Mouse (Mus musculus): Measurements from ENCODE around the gene Tmem120b. TPM values are rescaled to one million over a fixed set of nuclear protein-coding genes. Genes with fewer than 3 reads are reported as not detected.

Gene Tmem120b
- polyA plus RNA-seq, 1 experiment from 2014 or later = 17.6 TPM

DNA sequence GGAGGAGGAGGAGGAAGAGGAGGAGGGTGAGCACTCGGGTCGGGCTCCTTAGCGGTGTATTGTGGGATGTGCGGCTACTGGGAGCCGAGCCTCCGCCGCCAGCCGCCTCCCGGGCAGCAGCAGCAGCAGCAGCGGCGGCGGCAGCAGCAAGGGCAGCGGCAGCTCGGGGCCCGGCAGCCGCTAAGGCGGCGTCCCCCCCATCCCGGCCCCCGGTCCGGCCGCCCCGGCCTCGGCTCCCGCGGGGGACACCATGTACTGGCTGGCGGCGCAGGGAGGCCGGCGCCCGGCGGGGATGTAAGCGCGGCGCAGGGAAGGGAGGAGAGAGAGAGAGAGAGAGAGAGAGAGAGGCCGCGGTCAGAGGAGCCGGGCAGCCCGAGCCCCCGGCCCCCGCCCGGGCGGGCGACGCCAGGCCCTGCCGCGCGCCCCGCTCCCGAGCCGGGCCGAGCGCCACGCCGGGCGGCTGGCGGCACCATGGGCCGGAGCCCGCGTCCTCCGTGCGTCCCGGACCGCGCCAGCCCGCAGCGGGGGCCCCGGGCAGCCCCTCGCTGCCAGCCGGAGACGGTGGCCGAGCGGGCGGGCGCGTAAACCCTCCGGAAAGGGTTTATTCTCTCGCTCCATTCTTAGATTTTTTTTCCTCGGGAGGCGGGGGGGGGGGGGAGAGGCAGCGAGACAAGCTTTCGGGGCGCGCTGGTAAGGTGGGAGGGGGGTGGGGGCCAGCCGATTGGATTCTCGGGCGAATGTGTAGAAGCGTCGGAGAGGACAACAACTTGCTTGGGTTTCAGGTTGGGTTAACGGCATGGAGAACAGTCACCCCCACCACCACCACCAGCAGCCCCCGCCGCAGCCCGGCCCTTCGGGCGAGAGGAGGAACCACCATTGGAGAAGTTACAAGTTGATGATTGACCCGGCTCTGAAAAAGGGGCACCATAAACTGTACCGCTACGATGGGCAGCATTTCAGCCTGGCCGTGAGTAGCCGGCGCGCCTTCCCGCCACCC, 74.2 kb downstream of the Tmem120b start, which contains the start of gene Setd1b:
TSS of gene Setd1b (plus strand) at position 33 of the 997 bp plus-strand sequence.
- no peak; the same call in 1 of the 2 replicates for ATAC-seq (ENCODE audit: low read depth)
- Histone ChIP-seq H3K27ac (replicated peaks; ENCODE audit: low read depth, low read length) (peak within 1 kb of the TSS; percentile 100), H3K4me3 (ENCODE audit: low read depth, low read length) (peak within 1 kb of the TSS; percentile 90), H3K9ac (ENCODE audit: low read depth, low read length) (peak within 1 kb of the TSS; percentile 100), H3K36me3 (ENCODE audit: control insufficient read depth, insufficient read depth, low read length) (peaks cover 19% of the 10 kb centered on the region), H3K27me3 (replicated peaks; ENCODE audit: control insufficient read depth, insufficient read depth, low read length) (no peaks in the 10 kb centered on the region), H3K9me3 (ENCODE audit: control insufficient read depth, low read length) (no peaks in the 10 kb centered on the region), H3K4me1 (ENCODE audit: control insufficient read depth, insufficient read depth, low read length) (peaks cover 29% of the 10 kb centered on the region), H3K4me2 (ENCODE audit: low read depth, low read length) (peak within 1 kb of the TSS; percentile 100)
- WGBS = under 1% methylated on average over 35 of the region's 103 CpGs
- DNase-seq (ENCODE audit: low spot score) = peak; percentile 79

DNA sequence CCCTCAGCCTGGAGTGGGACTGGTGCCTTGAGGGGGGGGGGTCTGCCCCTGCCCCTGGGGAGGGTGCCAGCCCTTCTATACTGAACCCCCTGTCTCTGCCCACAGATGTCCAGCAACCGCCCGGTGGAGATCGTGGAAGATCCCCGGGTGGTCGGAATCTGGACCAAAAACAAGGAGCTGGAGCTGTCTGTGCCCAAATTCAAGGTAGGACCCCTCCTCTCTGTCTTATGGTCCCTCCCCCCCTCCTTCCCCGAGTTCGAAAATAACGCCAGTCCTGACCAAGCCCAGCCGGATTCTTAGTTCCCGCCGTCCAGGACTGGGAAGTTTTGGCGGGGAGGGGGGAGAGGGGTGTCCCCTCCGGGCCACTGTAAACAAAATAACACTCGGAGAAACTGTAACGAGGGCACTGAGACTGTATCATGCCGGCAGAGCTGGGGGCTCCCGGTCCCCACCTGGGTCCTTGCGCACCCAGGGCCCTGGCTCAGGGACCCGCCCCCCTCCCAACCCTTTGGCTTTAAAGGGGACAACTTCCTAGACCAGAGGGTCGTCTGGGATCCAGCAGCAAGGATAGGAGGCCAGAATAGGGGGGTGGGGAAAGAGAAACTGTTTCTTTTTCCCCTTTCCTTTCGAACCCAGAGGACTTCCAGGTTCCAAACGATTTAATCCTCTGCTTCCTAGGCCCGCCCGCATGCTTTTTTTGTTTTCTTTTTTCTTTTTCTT, 75.2 kb downstream of the Tmem120b start:
- Histone ChIP-seq H3K4me3 (ENCODE audit: low read depth, low read length) (peak overlapping the region; percentile 90), H3K27ac (replicated peaks; ENCODE audit: low read depth, low read length) (peak overlapping the region; percentile 100), H3K4me2 (ENCODE audit: low read depth, low read length) (peak overlapping the region; percentile 100), H3K36me3 (ENCODE audit: control insufficient read depth, insufficient read depth, low read length) (peaks cover 28% of the 10 kb centered on the region), H3K9me3 (ENCODE audit: control insufficient read depth, low read length) (no peaks in the 10 kb centered on the region), H3K4me1 (ENCODE audit: control insufficient read depth, insufficient read depth, low read length) (peaks cover 21% of the 10 kb centered on the region), H3K9ac (ENCODE audit: low read depth, low read length) (peak overlapping the region; percentile 100), H3K27me3 (replicated peaks; ENCODE audit: control insufficient read depth, insufficient read depth, low read length) (no peaks in the 10 kb centered on the region)
- WGBS = 4% methylated on average over 14 of the region's 24 CpGs
- peak; percentile 67 for DNase-seq (ENCODE audit: low spot score)
- no peak for ATAC-seq (ENCODE audit: low read depth)

DNA sequence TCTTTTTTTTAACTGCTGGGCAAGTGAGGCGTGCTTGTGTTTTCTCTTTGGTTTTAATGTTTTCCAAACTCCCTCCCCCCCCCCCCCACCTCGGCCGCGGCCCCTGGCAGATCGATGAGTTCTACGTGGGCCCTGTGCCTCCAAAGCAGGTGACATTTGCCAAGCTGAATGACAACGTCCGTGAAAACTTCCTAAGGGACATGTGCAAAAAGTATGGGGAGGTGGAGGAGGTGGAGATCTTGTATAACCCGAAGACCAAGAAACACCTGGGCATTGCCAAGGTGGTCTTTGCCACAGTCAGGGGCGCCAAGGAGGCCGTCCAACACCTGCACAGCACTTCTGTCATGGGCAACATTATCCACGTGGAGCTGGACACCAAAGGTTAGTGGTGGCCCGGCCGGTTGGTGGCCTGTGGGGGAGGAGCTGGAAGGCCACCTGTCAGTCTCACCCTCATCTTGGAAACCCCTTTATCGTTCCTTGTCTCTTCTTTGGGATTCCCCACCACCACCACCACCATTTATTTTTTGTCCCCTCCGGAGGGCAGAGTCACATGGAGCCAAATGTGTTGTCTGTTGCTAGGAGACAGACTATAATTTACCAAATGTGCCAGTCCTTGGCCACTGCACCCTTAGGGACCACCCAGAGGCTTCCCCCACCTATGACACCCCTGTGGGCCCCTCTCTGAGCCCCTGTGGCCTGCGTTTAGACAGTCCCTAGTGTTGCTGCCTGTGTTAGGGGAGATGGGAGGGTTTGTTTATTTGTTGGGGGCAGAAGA, 75.9 kb downstream of the Tmem120b start:
- H3K36me3 ChIP-seq (ENCODE audit: control insufficient read depth, insufficient read depth, low read length) = peaks cover 36% of the 10 kb centered on the region
- H3K9ac ChIP-seq (ENCODE audit: low read depth, low read length) = peak overlapping the region; percentile 100
- peak overlapping the region; percentile 100 for H3K27ac ChIP-seq (replicated peaks; ENCODE audit: low read depth, low read length)
- ATAC-seq (ENCODE audit: low read depth) (no peak), DNase-seq (ENCODE audit: low spot score) (no peak)
- WGBS = 7% methylated on average over 17 of the region's 17 CpGs
- peak overlapping the region; percentile 100 for H3K4me2 ChIP-seq (ENCODE audit: low read depth, low read length)
- H3K4me3 ChIP-seq (ENCODE audit: low read depth, low read length) = peak overlapping the region; percentile 90
- no peaks in the 10 kb centered on the region for H3K9me3 ChIP-seq (ENCODE audit: control insufficient read depth, low read length)
- peaks cover 22% of the 10 kb centered on the region for H3K4me1 ChIP-seq (ENCODE audit: control insufficient read depth, insufficient read depth, low read length)
- no peaks in the 10 kb centered on the region for H3K27me3 ChIP-seq (replicated peaks; ENCODE audit: control insufficient read depth, insufficient read depth, low read length)

DNA sequence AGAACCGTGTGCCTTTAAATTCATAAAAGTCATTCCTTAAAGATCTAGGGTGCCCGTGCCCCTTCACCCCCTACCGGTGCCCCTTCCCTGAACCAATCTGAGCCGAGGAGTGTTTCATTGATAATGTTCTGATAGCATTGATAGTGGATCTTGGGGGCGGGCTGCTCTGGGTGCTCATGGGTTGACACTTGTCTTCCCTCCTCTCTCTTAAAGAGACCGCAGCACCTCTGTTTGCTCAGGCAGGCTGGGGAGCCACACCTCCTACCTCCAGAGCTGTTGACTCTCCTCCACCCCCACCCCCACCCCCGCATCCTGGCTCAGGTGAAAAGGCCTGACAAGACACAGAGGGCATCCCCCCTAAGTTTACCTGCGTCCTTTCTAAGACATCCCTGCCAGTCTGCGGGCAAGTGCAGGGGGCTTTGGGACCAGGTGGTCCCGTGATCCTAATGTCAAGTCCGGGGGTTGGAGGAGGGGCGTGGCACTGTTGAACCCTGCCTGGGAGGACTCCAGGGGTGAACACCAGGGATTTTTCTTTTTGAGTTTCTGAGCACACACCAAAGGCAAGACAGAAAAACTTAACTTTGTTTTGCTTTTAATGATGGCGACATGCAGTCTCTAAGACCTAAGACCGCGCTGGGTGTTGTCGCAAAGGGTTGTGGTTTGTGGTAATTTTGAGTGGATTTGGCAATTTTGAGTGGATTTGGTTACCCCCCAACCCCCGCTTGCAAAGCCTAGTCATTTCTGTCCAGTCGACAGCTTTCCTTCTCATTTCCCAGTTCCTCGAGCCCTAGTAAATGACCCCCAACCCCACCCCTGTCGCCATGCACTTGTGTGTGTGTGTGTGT, 76.8 kb downstream of the Tmem120b start:
- peak overlapping the region; percentile 100 for H3K4me2 ChIP-seq (ENCODE audit: low read depth, low read length)
- H3K4me1 ChIP-seq (ENCODE audit: control insufficient read depth, insufficient read depth, low read length) = peaks cover 28% of the 10 kb centered on the region
- no peaks in the 10 kb centered on the region for H3K27me3 ChIP-seq (replicated peaks; ENCODE audit: control insufficient read depth, insufficient read depth, low read length)
- DNase-seq (ENCODE audit: low spot score) = no peak
- peaks cover 42% of the 10 kb centered on the region for H3K36me3 ChIP-seq (ENCODE audit: control insufficient read depth, insufficient read depth, low read length)
- H3K27ac ChIP-seq (replicated peaks; ENCODE audit: low read depth, low read length) = no peak overlapping the region; the same call in 1 of the 2 replicates
- H3K4me3 ChIP-seq (ENCODE audit: low read depth, low read length) = peak overlapping the region; percentile 90
- peak overlapping the region; percentile 100 for H3K9ac ChIP-seq (ENCODE audit: low read depth, low read length)
- 30% methylated on average over 20 of the region's 20 CpGs for WGBS
- H3K9me3 ChIP-seq (ENCODE audit: control insufficient read depth, low read length) = no peaks in the 10 kb centered on the region
- no peak for ATAC-seq (ENCODE audit: low read depth)

DNA sequence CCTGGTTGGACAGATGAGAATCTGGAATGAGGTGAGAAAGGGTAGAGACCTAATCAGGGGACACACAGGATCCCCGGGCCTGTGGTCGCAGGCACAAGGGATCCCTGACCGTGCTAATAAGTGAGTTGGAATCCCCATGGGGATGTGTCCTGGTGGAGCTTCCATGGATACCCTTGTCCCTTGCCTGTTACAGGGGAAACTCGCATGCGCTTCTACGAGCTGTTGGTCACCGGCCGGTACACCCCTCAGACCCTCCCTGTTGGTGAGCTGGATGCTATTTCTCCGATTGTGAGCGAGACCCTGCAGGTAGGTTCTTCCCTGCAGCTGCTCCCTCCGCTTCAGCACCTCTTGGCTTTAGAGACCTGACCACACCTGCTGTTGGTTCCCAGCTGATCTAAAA, 78.1 kb downstream of the Tmem120b start:
- no peak for ATAC-seq (ENCODE audit: low read depth)
- DNase-seq (ENCODE audit: low spot score) = no peak
- no peaks in the 10 kb centered on the region for H3K27me3 ChIP-seq (replicated peaks; ENCODE audit: control insufficient read depth, insufficient read depth, low read length)
- no peak overlapping the region for H3K4me3 ChIP-seq (ENCODE audit: low read depth, low read length)
- peaks cover 39% of the 10 kb centered on the region for H3K4me1 ChIP-seq (ENCODE audit: control insufficient read depth, insufficient read depth, low read length)
- no peak overlapping the region for H3K27ac ChIP-seq (replicated peaks; ENCODE audit: low read depth, low read length)
- 0 out of 2 replicates have a peak overlapping the region, but pooled peaks have one; percentile 100 for H3K4me2 ChIP-seq (ENCODE audit: low read depth, low read length)
- 89% methylated on average over 11 of the region's 11 CpGs for WGBS
- no peaks in the 10 kb centered on the region for H3K9me3 ChIP-seq (ENCODE audit: control insufficient read depth, low read length)
- no peak overlapping the region for H3K9ac ChIP-seq (ENCODE audit: low read depth, low read length)
- H3K36me3 ChIP-seq (ENCODE audit: control insufficient read depth, insufficient read depth, low read length) = peaks cover 52% of the 10 kb centered on the region

DNA sequence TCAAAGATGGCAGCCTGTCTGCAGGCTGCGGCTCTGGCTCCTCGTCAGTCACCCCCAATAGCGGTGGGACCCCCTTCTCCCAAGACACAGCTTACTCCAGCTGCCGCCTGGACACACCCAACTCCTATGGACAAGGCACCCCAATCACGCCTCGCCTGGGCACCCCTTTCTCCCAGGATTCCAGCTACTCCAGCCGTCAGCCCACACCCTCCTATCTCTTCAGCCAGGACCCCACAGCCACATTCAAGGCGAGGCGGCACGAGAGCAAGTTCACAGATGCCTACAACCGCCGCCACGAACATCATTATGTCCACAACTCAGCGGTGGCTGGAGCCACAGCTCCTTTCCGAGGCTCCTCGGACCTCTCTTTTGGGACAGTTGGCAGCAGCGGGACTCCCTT, 79.4 kb downstream of the Tmem120b start:
- Histone ChIP-seq H3K27me3 (replicated peaks; ENCODE audit: control insufficient read depth, insufficient read depth, low read length) (no peaks in the 10 kb centered on the region), H3K9ac (ENCODE audit: low read depth, low read length) (no peak overlapping the region), H3K4me1 (ENCODE audit: control insufficient read depth, insufficient read depth, low read length) (peaks cover 39% of the 10 kb centered on the region), H3K9me3 (ENCODE audit: control insufficient read depth, low read length) (no peaks in the 10 kb centered on the region), H3K36me3 (ENCODE audit: control insufficient read depth, insufficient read depth, low read length) (peaks cover 65% of the 10 kb centered on the region), H3K4me2 (ENCODE audit: low read depth, low read length) (no peak overlapping the region), H3K4me3 (ENCODE audit: low read depth, low read length) (no peak overlapping the region), H3K27ac (replicated peaks; ENCODE audit: low read depth, low read length) (no peak overlapping the region)
- ATAC-seq (ENCODE audit: low read depth) = no peak
- WGBS = 89% methylated on average over 17 of the region's 17 CpGs
- DNase-seq (ENCODE audit: low spot score) = no peak

DNA sequence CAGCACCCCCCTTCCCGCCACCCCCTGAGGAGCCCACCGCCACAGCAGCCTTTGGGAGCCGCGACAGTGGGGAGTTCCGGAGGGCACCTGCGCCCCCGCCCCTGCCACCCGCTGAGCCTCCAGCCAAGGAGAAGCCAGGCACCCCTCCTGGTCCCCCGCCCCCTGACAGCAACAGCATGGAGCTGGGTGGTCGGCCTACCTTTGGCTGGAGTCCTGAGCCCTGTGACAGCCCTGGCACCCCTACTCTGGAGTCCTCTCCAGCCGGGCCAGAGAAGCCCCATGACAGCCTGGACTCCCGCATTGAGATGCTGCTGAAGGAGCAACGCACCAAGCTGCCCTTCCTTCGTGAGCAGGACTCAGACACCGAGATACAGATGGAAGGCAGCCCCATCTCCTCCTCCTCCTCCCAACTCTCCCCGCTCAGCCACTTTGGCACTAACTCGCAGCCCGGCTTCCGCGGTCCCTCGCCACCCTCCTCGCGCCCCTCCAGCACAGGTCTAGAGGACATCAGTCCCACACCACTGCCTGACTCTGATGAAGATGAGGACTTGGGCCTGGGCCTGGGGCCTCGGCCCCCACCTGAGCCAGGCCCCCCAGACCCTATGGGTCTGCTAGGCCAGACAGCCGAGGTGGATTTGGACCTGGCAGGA, 80.0 kb downstream of the Tmem120b start:
- Histone ChIP-seq H3K9ac (ENCODE audit: low read depth, low read length) (no peak overlapping the region), H3K4me2 (ENCODE audit: low read depth, low read length) (no peak overlapping the region), H3K27me3 (replicated peaks; ENCODE audit: control insufficient read depth, insufficient read depth, low read length) (no peaks in the 10 kb centered on the region), H3K4me3 (ENCODE audit: low read depth, low read length) (no peak overlapping the region), H3K9me3 (ENCODE audit: control insufficient read depth, low read length) (no peaks in the 10 kb centered on the region), H3K27ac (replicated peaks; ENCODE audit: low read depth, low read length) (no peak overlapping the region), H3K36me3 (ENCODE audit: control insufficient read depth, insufficient read depth, low read length) (peaks cover 71% of the 10 kb centered on the region), H3K4me1 (ENCODE audit: control insufficient read depth, insufficient read depth, low read length) (peaks cover 39% of the 10 kb centered on the region)
- 83% methylated on average over 22 of the region's 25 CpGs for WGBS
- ATAC-seq (ENCODE audit: low read depth) (no peak), DNase-seq (ENCODE audit: low spot score) (no peak)
